Mouse (Mus musculus) spleen, adult 2 months (tissue): ENCODE measurements at regions not wholly inside any gene's neighbourhood (a gene's known extent, or its start where the extent isn't known, plus 50 kb on each side); places are given as distances from the start of the nearest gene placed in this dataset.

ENCODE experiments used
- CTCF ChIP-seq: fragments of 200-500 bp; IDR thresholded peaks from 2 replicates; pipeline ENCODE4 v1.5.1; 2011; ENCODE audit warnings: mild to moderate bottlenecking, inconsistent platforms; ENCODE audit not compliant: insufficient read depth, insufficient read length, insufficient replicate concordance; ENCODE audit errors: extremely low read depth
- POLR2A ChIP-seq: fragments of 200-500 bp; IDR thresholded peaks from 2 replicates; pipeline ENCODE4 v1.6.1; 2011; ENCODE audit warnings: low read depth, low read length, inconsistent platforms

- no peak for TF ChIP-seq CTCF
- no peak for TF ChIP-seq POLR2A
These were observed 142.4 kb upstream of the Sp8 start for GRCm38 (mm10) chr12:118703730-118704129.
